Mouse (Mus musculus) heart, adult 2 months (tissue): ENCODE results near the gene Srgap2.

Experiments
- EP300 ChIP-seq: fragments of 200-500 bp; IDR thresholded peaks from 2 replicates; pipeline ENCODE4 v1.6.1; 2011; ENCODE audit warnings: low read depth, low read length, control low read depth; ENCODE audit not compliant: insufficient read depth
- POLR2A ChIP-seq: fragments of 200-500 bp; IDR thresholded peaks from 2 replicates; pipeline ENCODE4 v1.6.1; 2011; ENCODE audit warnings: mild to moderate bottlenecking, low read depth, low read length, control low read depth; ENCODE audit not compliant: insufficient read depth

- TF ChIP-seq POLR2A (no peak), EP300 (no peak)
Measured at GRCm38 (mm10) chr1:131363887-131364286, 163.3 kb downstream of the Srgap2 start.
